Mouse (Mus musculus): ENCODE results near the gene Ptprf.

DNA sequence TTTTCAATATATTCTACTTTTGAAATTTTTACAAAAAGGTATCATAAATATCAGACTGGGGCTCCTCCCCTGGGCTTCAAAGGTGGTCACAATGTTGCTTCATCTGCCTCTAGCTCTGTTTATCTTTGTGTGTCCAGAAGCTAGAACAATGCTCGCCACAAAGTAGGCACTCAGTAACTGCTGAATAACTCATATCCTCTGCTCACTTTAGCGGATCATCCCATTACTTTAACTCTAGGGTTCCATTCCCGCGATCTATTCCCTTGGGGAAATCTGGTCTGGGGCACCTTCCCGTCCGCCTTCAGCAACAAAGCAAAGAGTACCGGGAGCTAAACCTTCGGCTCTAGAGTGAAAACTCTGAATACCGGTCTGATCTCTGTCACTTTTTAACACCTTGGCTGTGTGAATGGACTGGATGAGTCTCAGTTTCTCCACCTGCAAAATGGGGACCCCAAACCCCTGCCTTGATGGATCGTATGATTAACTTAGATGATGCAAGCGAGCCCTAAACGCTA lies 112.2 kb downstream of the Ptprf start:
- TF ChIP-seq POLR2A (IDR thresholded peaks at IDR 0.05; ENCODE audit: insufficient read length, low read depth) = no peak
- peak; percentile 53; the same call in 1 of the 2 replicates for TF ChIP-seq CEBPB (IDR thresholded peaks at IDR 0.05; ENCODE audit: insufficient read depth, poor library complexity, severe bottlenecking)
- no peak for TF ChIP-seq POLR2AphosphoS2 (IDR thresholded peaks at IDR 0.05; ENCODE audit: insufficient read length, low read depth)
- no peak for TF ChIP-seq E2F4 (IDR thresholded peaks at IDR 0.05; ENCODE audit: insufficient read depth)
- TF ChIP-seq SRF (IDR thresholded peaks at IDR 0.05; ENCODE audit: control insufficient read depth, insufficient read length, low read depth) = no peak
- no peak for TF ChIP-seq REST (IDR thresholded peaks at IDR 0.05; ENCODE audit: insufficient read depth, insufficient read length)
- no peak for TF ChIP-seq TCF12 (IDR thresholded peaks at IDR 0.05; ENCODE audit: insufficient read depth, poor library complexity, severe bottlenecking)
- TF ChIP-seq USF1 (IDR thresholded peaks at IDR 0.05; ENCODE audit: low read depth) = no peak

All from myocyte (in vitro differentiated cells).